Mouse (Mus musculus) midbrain, postnatal 0 days (tissue): ENCODE results near the gene Smad5. TPM values are rescaled to one million over a fixed set of nuclear protein-coding genes. Genes with fewer than 3 reads are reported as not detected.

ENCODE experiments used
- ATAC-seq: fragments of 200-750 bp; cut with Nextera tagmentation; 2 replicates; pipeline ENCODE4 v1.8.0; 2017; ENCODE audit warnings: moderate number of reproducible peaks, mild to moderate bottlenecking, moderate TSS enrichment, moderate library complexity; ENCODE audit not compliant: low FRiP score
- DNase-seq: peaks from one replicate; pipeline ENCODE4 v3.0.0-alpha.2; 2015; ENCODE audit warnings: low spot score
- H3K27ac ChIP-seq: fragments of 300-500 bp; sonication (generic); 2 replicates; pipeline ENCODE4 v1.5.1; 2014; ENCODE audit warnings: low read depth, mild to moderate bottlenecking, low read length, mixed read lengths
- H3K27me3 ChIP-seq: fragments of 300-500 bp; sonication (generic); 2 replicates; pipeline ENCODE4 v1.6.1; 2014; ENCODE audit warnings: low read length, control low read depth, mixed read lengths; ENCODE audit not compliant: insufficient read depth
- H3K36me3 ChIP-seq: fragments of 300-500 bp; sonication (generic); 2 replicates; pipeline ENCODE4 v1.6.1; 2014; ENCODE audit warnings: low read length, control low read depth, mixed read lengths; ENCODE audit not compliant: insufficient read depth
- H3K4me1 ChIP-seq: fragments of 300-500 bp; sonication (generic); 2 replicates; pipeline ENCODE4 v1.6.1; 2014; ENCODE audit warnings: mild to moderate bottlenecking, control low read depth, antibody characterized with exemption, low read length, mixed read lengths; ENCODE audit not compliant: insufficient read depth
- H3K4me2 ChIP-seq: fragments of 300-500 bp; sonication (generic); 2 replicates; pipeline ENCODE4 v1.6.1; 2014; ENCODE audit warnings: low read depth, mild to moderate bottlenecking, low read length, mixed read lengths; ENCODE audit not compliant: poor library complexity, severe bottlenecking
- H3K4me3 ChIP-seq: fragments of 300-500 bp; sonication (generic); 2 replicates; pipeline ENCODE4 v1.5.1; 2014; ENCODE audit warnings: low read depth, mild to moderate bottlenecking, low read length, moderate library complexity
- H3K9ac ChIP-seq: fragments of 300-500 bp; sonication (generic); replicated peaks from 2 replicates; pipeline ENCODE4 v1.6.1; 2014; ENCODE audit warnings: mild to moderate bottlenecking, low read length, moderate library complexity, mixed read lengths; ENCODE audit not compliant: poor library complexity, severe bottlenecking
- H3K9me3 ChIP-seq: fragments of 300-500 bp; sonication (generic); 2 replicates; pipeline ENCODE4 v1.6.1; 2016; ENCODE audit warnings: low read length, control low read depth
- CTCF ChIP-seq: IDR thresholded peaks from 2 replicates; pipeline ENCODE4 v1.5.1; 2016; ENCODE audit warnings: antibody characterized with exemption, mild to moderate bottlenecking
- WGBS: fragments of 180-500 bp; shearing (Covaris S2); extraction: QIAGEN DNeasy Blood & Tissue Kit; methylation state at CpG from one replicate; pipeline ENCODE4 v1.1.7; 2014; 5-methylcytosine and 5-hydroxymethylcytosine counted together
- polyA plus RNA-seq: library from polyadenylated mRNA; unstranded; fragments of >200 nt; fragmentation: Nextera tagmentation; extraction: Ambion mirVana; gene quantifications from 2 replicates; pipeline ENCODE4 v1.2.1, GENCODE M21; 2015
- total RNA-seq: library from RNA; depleted of rRNA; stranded (reverse); fragments of >200 nt; gene quantifications from 2 replicates; pipeline ENCODE4 v1.2.3, GENCODE M21; 2014; rRNA removed

Gene Smad5
- total RNA-seq (37.4 and 40.6 TPM in 2 replicates), polyA plus RNA-seq (10.7 and 14.8 TPM in 2 replicates)

GRCm38 (mm10) chr13:56702469-56703221, at the start of gene Smad5:
Gene Smad5, plus strand, starts transcription at chr13:56703010.
- H3K4me2 ChIP-seq = peak within 1 kb of the TSS; percentile 60
- H3K27ac ChIP-seq = peak within 1 kb of the TSS; percentile 96
- peaks cover 20% of the 10 kb centered on the region; the same call in 1 of the 2 replicates for H3K4me1 ChIP-seq
- no peak for TF ChIP-seq CTCF
- ATAC-seq (peak; percentile 89), DNase-seq (peak; percentile 95)
- H3K36me3 ChIP-seq = peaks cover 4% of the 10 kb centered on the region; the same call in 1 of the 2 replicates
- no peaks in the 10 kb centered on the region for H3K9me3 ChIP-seq
- H3K9ac ChIP-seq = peak within 1 kb of the TSS; percentile 86
- WGBS = 2% methylated on average over 51 of the region's 62 CpGs
- H3K27me3 ChIP-seq = no peaks in the 10 kb centered on the region
- H3K4me3 ChIP-seq = peak within 1 kb of the TSS; percentile 74

- TF ChIP-seq CTCF = no peak
- no peak for ATAC-seq
- no peak for DNase-seq
- H3K36me3 ChIP-seq = no peaks in the 10 kb centered on the region
- H3K4me1 ChIP-seq = no peaks in the 10 kb centered on the region
- no peak overlapping the region for H3K27ac ChIP-seq
- H3K4me3 ChIP-seq = no peak overlapping the region
- H3K9me3 ChIP-seq = no peaks in the 10 kb centered on the region
- 91% methylated on average over 5 of the region's 5 CpGs for WGBS
- H3K9ac ChIP-seq = no peak overlapping the region
- no peak overlapping the region for H3K4me2 ChIP-seq
- no peaks in the 10 kb centered on the region for H3K27me3 ChIP-seq
Observed at GRCm38 (mm10) chr13:56654176-56654575, 48.6 kb upstream of the Smad5 start.

GRCm38 (mm10) chr13:56657946-56658512, 44.8 kb upstream of the Smad5 start:
- no peak overlapping the region for H3K27ac ChIP-seq
- no peaks in the 10 kb centered on the region for H3K27me3 ChIP-seq
- no peaks in the 10 kb centered on the region for H3K36me3 ChIP-seq
- DNase-seq (peak; percentile 68), ATAC-seq (no peak)
- no peak overlapping the region for H3K9ac ChIP-seq
- peak; percentile 81 for TF ChIP-seq CTCF
- H3K9me3 ChIP-seq = no peaks in the 10 kb centered on the region
- H3K4me2 ChIP-seq = no peak overlapping the region
- no peak overlapping the region for H3K4me3 ChIP-seq
- H3K4me1 ChIP-seq = no peaks in the 10 kb centered on the region
- 29% methylated on average over 7 of the region's 7 CpGs for WGBS

- ATAC-seq (no peak), DNase-seq (no peak)
- no peaks in the 10 kb centered on the region for H3K27me3 ChIP-seq
- no peaks in the 10 kb centered on the region for H3K9me3 ChIP-seq
- no peak overlapping the region for H3K27ac ChIP-seq
- TF ChIP-seq CTCF = no peak
- H3K4me1 ChIP-seq = no peaks in the 10 kb centered on the region
- H3K36me3 ChIP-seq = no peaks in the 10 kb centered on the region
- no peak overlapping the region for H3K4me3 ChIP-seq
- H3K9ac ChIP-seq = no peak overlapping the region
- WGBS = 63% methylated on average over 6 of the region's 6 CpGs
- no peak overlapping the region for H3K4me2 ChIP-seq
Observed at GRCm38 (mm10) chr13:56658931-56659330, 43.9 kb upstream of the Smad5 start.

- no peaks in the 10 kb centered on the region for H3K9me3 ChIP-seq
- WGBS = 58% methylated on average over 7 of the region's 7 CpGs
- H3K27me3 ChIP-seq = no peaks in the 10 kb centered on the region
- no peak overlapping the region for H3K4me3 ChIP-seq
- no peak for ATAC-seq
- no peak overlapping the region for H3K4me2 ChIP-seq
- no peak overlapping the region for H3K27ac ChIP-seq
- TF ChIP-seq CTCF = no peak
- H3K36me3 ChIP-seq = no peaks in the 10 kb centered on the region
- no peak for DNase-seq
- H3K4me1 ChIP-seq = no peaks in the 10 kb centered on the region
- H3K9ac ChIP-seq = no peak overlapping the region
Observed at GRCm38 (mm10) chr13:56661914-56662621, 40.7 kb upstream of the Smad5 start.
